Mouse (Mus musculus) thymus, adult 18-20 months (tissue): ENCODE data around the gene Vps26c.
"Not testable (repeated sequence)": the region's sequence is repeated elsewhere in the genome, so short reads cannot be mapped to it uniquely, and the experiment has no call there.

Experiments used
- DNase-seq, 2 experiments: peaks; one replicate each; pipeline ENCODE4 v3.0.0; 2022; ENCODE audit warnings: mixed read lengths in 2 of 2

Vps26c gene

GRCm38 (mm10) chr16:94545781-94546562 lies 19.3 kb upstream of the Vps26c start:
- DNase-seq, result no peak

- no peak for DNase-seq
Observed at GRCm38 (mm10) chr16:94544540-94545105, 18.0 kb upstream of the Vps26c start.

- no peak for DNase-seq
Observed at GRCm38 (mm10) chr16:94542898-94543297, 16.3 kb upstream of the Vps26c start.

- DNase-seq, result no peak
Observed at GRCm38 (mm10) chr16:94540140-94540539, 13.5 kb upstream of the Vps26c start.

- no peak for DNase-seq
Observed at GRCm38 (mm10) chr16:94537159-94537527, 10.5 kb upstream of the Vps26c start.

GRCm38 (mm10) chr16:94536417-94537158 lies 10.0 kb upstream of the Vps26c start:
- no peak for DNase-seq

- DNase-seq, result no peak
Observed at GRCm38 (mm10) chr16:94535716-94536115, 9.1 kb upstream of the Vps26c start.

GRCm38 (mm10) chr16:94533679-94534078 lies 7.0 kb upstream of the Vps26c start:
- DNase-seq, result no peak

GRCm38 (mm10) chr16:94531268-94531667 lies 4.6 kb upstream of the Vps26c start:
- DNase-seq, result no peak

GRCm38 (mm10) chr16:94527546-94527945 lies 916 bp upstream of the Vps26c start:
- no peak for DNase-seq

- no peak for DNase-seq
Observed at GRCm38 (mm10) chr16:94527152-94527534, 513 bp upstream of the Vps26c start.

GRCm38 (mm10) chr16:94525955-94526343 lies 681 bp downstream of the Vps26c start:
- DNase-seq, result no peak

GRCm38 (mm10) chr16:94524691-94525090 lies 1.9 kb downstream of the Vps26c start:
- no peak for DNase-seq

GRCm38 (mm10) chr16:94523594-94524377 lies 2.8 kb downstream of the Vps26c start:
- no peak for DNase-seq

GRCm38 (mm10) chr16:94519028-94519427 lies 7.6 kb downstream of the Vps26c start:
- peak in 1 of 2 experiments; percentile 14 for DNase-seq

GRCm38 (mm10) chr16:94517606-94518005 lies 9.0 kb downstream of the Vps26c start:
- no peak for DNase-seq

- DNase-seq, result no peak
Observed at GRCm38 (mm10) chr16:94509983-94510382, 16.6 kb downstream of the Vps26c start.

- DNase-seq, result no peak
Observed at GRCm38 (mm10) chr16:94508769-94509168, 17.9 kb downstream of the Vps26c start.

- no peak for DNase-seq
Observed at GRCm38 (mm10) chr16:94507071-94507470, 19.6 kb downstream of the Vps26c start.

- no peak for DNase-seq
Observed at GRCm38 (mm10) chr16:94504192-94504591, 22.4 kb downstream of the Vps26c start.

- DNase-seq, result no peak
Observed at GRCm38 (mm10) chr16:94497911-94498310, 28.7 kb downstream of the Vps26c start.

GRCm38 (mm10) chr16:94497176-94497575 lies 29.5 kb downstream of the Vps26c start:
- not testable (repeated sequence) for DNase-seq

GRCm38 (mm10) chr16:94489326-94489725 lies 37.3 kb downstream of the Vps26c start:
- DNase-seq, result no peak
